Mouse (Mus musculus) G1E (cell line): ENCODE data around the gene Cnbd2. TPM values are rescaled to one million over a fixed set of nuclear protein-coding genes. Genes with fewer than 3 reads are reported as not detected.
A peak's percentile ranks its signal among the peaks of the same experiment; 100 is the strongest.

Source experiments
- ATAC-seq: 2 replicates; pipeline ENCODE4 v1.8.0; 2016; ENCODE audit warnings: mild to moderate bottlenecking; ENCODE audit not compliant: insufficient number of reproducible peaks, poor library complexity, low FRiP score, severe bottlenecking; ENCODE audit errors: extremely low read depth
- DNase-seq: peaks from one replicate; pipeline ENCODE4 v3.0.0; 2012; ENCODE audit warnings: low spot score
- H3K27me3 ChIP-seq: 2 replicates; pipeline ENCODE4 v1.6.1; 2012; ENCODE audit warnings: mild to moderate bottlenecking, low read length, inconsistent platforms; ENCODE audit not compliant: insufficient read depth
- H3K36me3 ChIP-seq: replicated peaks from 2 replicates; pipeline ENCODE3; 2012; ENCODE audit warnings: mild to moderate bottlenecking, inconsistent platforms
- H3K4me1 ChIP-seq: 2 replicates; pipeline ENCODE4 v1.6.1; 2012; ENCODE audit warnings: low read depth, low read length, inconsistent platforms, mixed read lengths; ENCODE audit not compliant: insufficient read depth
- H3K4me3 ChIP-seq: 2 replicates; pipeline ENCODE4 v1.5.1; 2012; ENCODE audit warnings: low read depth, mild to moderate bottlenecking, inconsistent platforms, low read length, moderate library complexity, mixed read lengths
- H3K9me3 ChIP-seq: replicated peaks from 2 replicates; pipeline ENCODE4 v1.6.1; 2012; ENCODE audit warnings: inconsistent platforms
- CTCF ChIP-seq: IDR thresholded peaks from 2 replicates; pipeline ENCODE4 v1.5.1; 2012; ENCODE audit warnings: low read depth, low read length, inconsistent platforms, mixed read lengths
- GATA1 ChIP-seq: IDR thresholded peaks from 2 replicates; pipeline ENCODE4 v1.6.1; 2012; ENCODE audit warnings: borderline replicate concordance, low read length, inconsistent platforms, mixed read lengths
- GATA2 ChIP-seq: IDR thresholded peaks from 2 replicates; pipeline ENCODE4 v1.6.1; 2012; ENCODE audit warnings: low read depth, low read length, inconsistent platforms, borderline replicate concordance
- POLR2AphosphoS5 ChIP-seq: IDR thresholded peaks from 2 replicates; pipeline ENCODE4 v1.6.1; 2012; ENCODE audit warnings: low read depth, low read length, inconsistent platforms; ENCODE audit not compliant: insufficient replicate concordance
- TAL1 ChIP-seq: conservative IDR thresholded peaks from 2 replicates; pipeline ENCODE4 v1.6.1; 2012; ENCODE audit warnings: low read depth, low read length, inconsistent platforms, mixed read lengths
- polyA plus RNA-seq: library from polyadenylated mRNA; stranded (reverse); fragments of >175 nt; gene quantifications from 2 replicates; pipeline ENCODE4 v1.2.3, GENCODE M21; 2012
- total RNA-seq, 2 experiments: library from RNA; stranded (forward) in 1 of 2; stranded (reverse) in 1 of 2; fragments of 200-1000 nt in 1 of 2; fragments of >200 nt in 1 of 2; fragmentation: Nextera tagmentation in 1 of 2; gene quantifications; 2 replicates each; pipeline ENCODE4 v1.2.3; 2014 to 2017

The Cnbd2 gene
- total and polyA plus RNA-seq, 3 experiments: 1.4 to 22.6 (median 11.5) TPM

DNA sequence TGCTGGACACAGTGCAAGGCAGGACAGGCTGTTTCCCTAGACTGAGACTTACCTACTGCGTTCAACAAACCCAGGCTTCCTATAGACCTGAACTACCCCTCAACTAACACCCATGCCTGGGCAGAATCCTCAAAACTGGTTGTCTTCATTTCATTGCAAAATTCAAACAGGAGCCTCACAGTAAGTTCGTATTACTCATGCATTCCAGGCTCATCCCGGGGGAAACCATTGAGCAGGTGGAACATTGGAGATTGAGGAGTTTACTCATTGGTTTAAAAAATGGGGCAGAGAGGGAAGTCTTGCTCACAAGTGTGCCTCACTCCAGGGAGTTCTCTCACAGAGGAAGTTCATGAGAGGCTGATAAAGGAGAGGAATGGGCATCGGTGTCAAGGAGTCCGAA lies 1.6 kb upstream of the Cnbd2 start:
- no peak overlapping the region for H3K4me3 ChIP-seq
- H3K9me3 ChIP-seq: 0 out of 2 replicates have a peak, but pooled peaks cover 5% of the 10 kb centered on the region
- no peak for TF ChIP-seq GATA1
- no peak for TF ChIP-seq POLR2AphosphoS5
- TF ChIP-seq TAL1: no peak
- no peak for TF ChIP-seq GATA2
- no peak for TF ChIP-seq CTCF
- ATAC-seq: no peak
- peaks cover 32% of the 10 kb centered on the region for H3K4me1 ChIP-seq
- H3K27me3 ChIP-seq: no peaks in the 10 kb centered on the region
- H3K36me3 ChIP-seq: peaks cover 53% of the 10 kb centered on the region
- DNase-seq: no peak

- DNase-seq (no peak), ATAC-seq (no peak)
- H3K4me3 ChIP-seq: peak overlapping the region; percentile 24; the same call in 1 of the 2 replicates
- TF ChIP-seq POLR2AphosphoS5: no peak
- TF ChIP-seq GATA2: no peak
- TF ChIP-seq TAL1: no peak
- no peak for TF ChIP-seq CTCF
- H3K36me3 ChIP-seq: peaks cover 53% of the 10 kb centered on the region
- no peaks in the 10 kb centered on the region for H3K27me3 ChIP-seq
- peaks cover 28% of the 10 kb centered on the region for H3K4me1 ChIP-seq
- 0 out of 2 replicates have a peak, but pooled peaks cover 5% of the 10 kb centered on the region for H3K9me3 ChIP-seq
Measured at GRCm38 (mm10) chr2:156310945-156311344, 1.2 kb upstream of the Cnbd2 start.

GRCm38 (mm10) chr2:156311441-156311840 lies 658 bp upstream of the Cnbd2 start:
- no peaks in the 10 kb centered on the region for H3K27me3 ChIP-seq
- H3K36me3 ChIP-seq: peaks cover 55% of the 10 kb centered on the region
- ATAC-seq (no peak), DNase-seq (no peak)
- peak overlapping the region; percentile 91 for H3K4me3 ChIP-seq
- peaks cover 30% of the 10 kb centered on the region for H3K4me1 ChIP-seq
- H3K9me3 ChIP-seq: 0 out of 2 replicates have a peak, but pooled peaks cover 5% of the 10 kb centered on the region
- TF ChIP-seq TAL1: no peak
- no peak for TF ChIP-seq POLR2AphosphoS5
- no peak for TF ChIP-seq GATA1
- TF ChIP-seq CTCF: no peak
- no peak for TF ChIP-seq GATA2

DNA sequence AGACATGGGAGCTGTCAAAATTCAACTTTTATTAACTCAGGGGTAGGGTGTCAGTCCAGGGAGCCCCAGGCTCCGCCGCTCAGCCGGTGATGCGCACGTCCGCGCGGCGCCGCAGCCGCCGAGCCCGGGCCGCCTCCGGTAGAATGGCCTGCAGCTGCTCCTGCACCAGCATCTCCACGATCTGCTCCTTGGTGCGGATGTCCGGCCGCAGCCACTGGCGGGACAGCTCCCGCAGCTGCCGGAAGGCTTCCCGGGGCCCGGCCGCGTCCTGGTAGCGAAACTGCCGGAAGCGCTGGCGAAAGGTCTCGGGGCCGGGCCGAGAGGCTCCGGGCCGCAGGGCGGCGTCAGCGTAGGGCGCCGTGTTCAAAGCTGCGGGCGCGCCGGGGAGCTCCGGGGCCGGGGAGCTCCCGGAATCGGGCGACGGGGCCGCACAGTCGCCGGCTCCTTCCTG lies 233 bp upstream of the Cnbd2 start:
- Histone ChIP-seq H3K4me3 (peak overlapping the region; percentile 91), H3K9me3 (0 out of 2 replicates have a peak, but pooled peaks cover 5% of the 10 kb centered on the region), H3K4me1 (peaks cover 30% of the 10 kb centered on the region), H3K27me3 (no peaks in the 10 kb centered on the region), H3K36me3 (peaks cover 55% of the 10 kb centered on the region)
- peak; percentile 64 for DNase-seq
- no peak for ATAC-seq
- no peak for TF ChIP-seq POLR2AphosphoS5

- Histone ChIP-seq H3K4me3 (peak overlapping the region; percentile 91), H3K4me1 (peaks cover 30% of the 10 kb centered on the region), H3K27me3 (no peaks in the 10 kb centered on the region), H3K36me3 (peaks cover 49% of the 10 kb centered on the region), H3K9me3 (0 out of 2 replicates have a peak, but pooled peaks cover 5% of the 10 kb centered on the region)
- ATAC-seq (no peak), DNase-seq (no peak)
- no peak for TF ChIP-seq GATA1
- no peak for TF ChIP-seq GATA2
- no peak for TF ChIP-seq POLR2AphosphoS5
- TF ChIP-seq CTCF: no peak
- TF ChIP-seq TAL1: no peak
Measured at GRCm38 (mm10) chr2:156313153-156313552, 1.1 kb downstream of the Cnbd2 start.

DNA sequence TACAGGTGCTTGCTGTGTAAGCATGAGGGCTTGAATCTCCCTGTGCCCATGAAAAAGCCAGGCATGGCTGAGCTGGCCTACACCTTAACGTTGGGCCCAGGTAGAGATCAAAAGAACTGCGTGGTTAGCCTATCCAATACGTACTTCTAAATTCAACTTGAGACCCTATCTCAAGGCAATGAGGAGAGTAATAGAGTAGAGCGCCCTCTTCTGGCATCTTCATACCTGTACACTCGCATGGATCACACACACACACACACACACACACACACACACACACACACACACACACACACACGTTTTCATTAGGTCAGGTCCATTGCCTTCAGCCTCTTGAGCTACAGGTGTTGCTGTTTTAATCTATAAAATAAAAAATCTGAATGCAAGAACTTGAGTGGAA lies 2.7 kb downstream of the Cnbd2 start:
- Histone ChIP-seq H3K4me1 (peaks cover 30% of the 10 kb centered on the region), H3K27me3 (no peaks in the 10 kb centered on the region), H3K4me3 (no peak overlapping the region), H3K36me3 (peaks cover 55% of the 10 kb centered on the region), H3K9me3 (0 out of 2 replicates have a peak, but pooled peaks cover 5% of the 10 kb centered on the region)
- TF ChIP-seq POLR2AphosphoS5 (no peak), CTCF (no peak), TAL1 (no peak), GATA2 (no peak), GATA1 (no peak)
- DNase-seq (no peak), ATAC-seq (no peak)

DNA sequence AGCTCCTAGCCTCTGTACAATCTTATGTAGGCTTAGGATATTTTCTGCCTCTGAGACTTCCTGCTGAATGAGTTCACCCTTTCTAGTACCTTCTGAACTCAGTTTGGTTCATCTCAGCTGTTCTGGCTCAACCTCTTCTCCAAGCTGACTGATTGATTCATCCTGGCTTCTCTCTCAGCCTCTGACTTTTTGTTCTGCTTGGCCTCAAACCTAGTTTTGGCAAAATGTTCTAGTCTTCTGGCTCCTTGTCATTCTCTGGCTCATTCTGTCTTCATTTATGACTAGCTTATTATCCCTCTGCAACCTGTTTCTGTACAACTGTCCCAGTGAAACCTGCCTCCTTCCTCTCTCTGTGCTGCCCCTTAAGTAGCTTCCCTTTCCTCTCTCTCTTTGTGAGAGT lies 6.4 kb downstream of the Cnbd2 start:
- Histone ChIP-seq H3K4me3 (no peak overlapping the region), H3K36me3 (peaks cover 63% of the 10 kb centered on the region), H3K9me3 (peaks cover 13% of the 10 kb centered on the region), H3K4me1 (peaks cover 31% of the 10 kb centered on the region), H3K27me3 (no peaks in the 10 kb centered on the region)
- TF ChIP-seq CTCF (no peak), POLR2AphosphoS5 (no peak), GATA1 (no peak), GATA2 (no peak)
- DNase-seq: no peak
- ATAC-seq: no peak
